Mouse (Mus musculus): Measurements from ENCODE around the gene Nuak2. TPM values are rescaled to one million over a fixed set of nuclear protein-coding genes. Genes with fewer than 3 reads are reported as not detected.

The Nuak2 gene
- polyA plus RNA-seq, 1 experiment from 2014 or later = 22.8 TPM

DNA sequence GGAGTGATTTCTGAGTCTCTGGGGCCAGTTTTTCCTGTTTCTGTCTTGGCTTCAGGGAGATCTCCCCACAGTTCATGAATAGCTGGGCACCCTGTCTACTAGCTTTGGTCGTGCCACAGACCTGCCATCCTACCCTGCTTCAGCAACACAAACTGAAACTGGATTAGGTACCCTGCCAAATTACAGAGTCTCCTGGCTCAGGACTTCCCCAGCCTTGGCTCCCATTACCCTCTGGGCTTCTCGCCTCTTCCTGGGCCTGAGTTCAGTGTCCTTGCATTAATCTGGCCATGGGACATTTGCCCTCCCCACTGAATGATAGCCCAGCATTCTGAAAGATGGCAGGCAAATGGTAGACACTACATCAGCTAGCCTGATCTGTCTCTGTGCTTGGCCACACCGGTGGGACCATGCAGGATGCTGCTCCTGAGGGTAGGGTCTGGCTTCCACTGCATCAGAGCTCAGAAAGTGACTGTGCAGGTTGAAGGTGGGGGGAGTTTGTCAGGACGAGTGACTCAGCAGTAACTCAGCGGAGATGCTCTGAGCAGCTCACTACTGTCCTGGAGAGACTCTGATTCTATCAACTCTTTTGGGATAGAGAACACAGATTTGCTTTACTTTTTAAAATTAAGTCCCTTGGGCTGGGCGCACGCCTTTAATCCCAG is 49.1 kb downstream of the Nuak2 start:
- Histone ChIP-seq H3K4me2 (replicated peaks) (no peak overlapping the region), H3K9me3 (no peaks in the 10 kb centered on the region), H3K27me3 (replicated peaks) (no peaks in the 10 kb centered on the region), H3K9ac (no peak overlapping the region), H3K27ac (no peak overlapping the region), H3K4me3 (no peak overlapping the region), H3K36me3 (peaks cover 20% of the 10 kb centered on the region), H3K4me1 (peaks cover 20% of the 10 kb centered on the region)
- 87% methylated on average over 7 of the region's 7 CpGs for WGBS
- no peak for ATAC-seq (ENCODE audit: low FRiP score, low read depth)

GRCm38 (mm10) chr1:132365645-132366044 is 49.7 kb downstream of the Nuak2 start:
- H3K27ac ChIP-seq = no peak overlapping the region
- no peaks in the 10 kb centered on the region for H3K9me3 ChIP-seq
- no peak overlapping the region for H3K9ac ChIP-seq
- WGBS = 57% methylated on average over 4 of the region's 4 CpGs
- peaks cover 20% of the 10 kb centered on the region for H3K4me1 ChIP-seq
- H3K27me3 ChIP-seq (replicated peaks) = no peaks in the 10 kb centered on the region
- no peak for ATAC-seq (ENCODE audit: low FRiP score, low read depth)
- peaks cover 18% of the 10 kb centered on the region for H3K36me3 ChIP-seq
- no peak overlapping the region for H3K4me3 ChIP-seq
- no peak overlapping the region for H3K4me2 ChIP-seq (replicated peaks)

DNA sequence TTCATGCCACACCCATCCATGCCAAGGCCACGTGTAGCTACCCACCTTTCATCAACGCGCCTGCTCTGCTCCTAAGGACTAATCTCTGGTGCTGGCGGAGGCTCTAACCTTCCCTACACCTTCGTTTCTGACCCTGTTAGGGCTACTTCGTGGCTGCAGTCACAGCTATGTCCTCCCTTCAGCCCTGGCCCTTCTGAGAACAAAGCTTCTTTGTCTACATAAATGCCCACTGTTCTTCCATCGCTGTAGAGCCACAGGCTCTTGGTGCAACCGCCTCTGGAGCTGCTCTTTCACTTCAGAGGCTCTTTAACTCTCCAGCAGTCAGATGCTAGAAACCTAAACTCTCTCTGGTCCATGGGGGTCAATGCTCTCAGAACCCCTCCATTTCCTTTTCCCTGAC is 50.3 kb downstream of the Nuak2 start:
- WGBS = 55% methylated on average over 8 of the region's 8 CpGs
- no peak for ATAC-seq (ENCODE audit: low FRiP score, low read depth)
- Histone ChIP-seq H3K9ac (peak overlapping the region; percentile 17; the same call in 1 of the 2 replicates), H3K4me3 (no peak overlapping the region), H3K27ac (no peak overlapping the region), H3K27me3 (replicated peaks) (no peaks in the 10 kb centered on the region), H3K9me3 (no peaks in the 10 kb centered on the region), H3K4me1 (peaks cover 22% of the 10 kb centered on the region), H3K36me3 (peaks cover 16% of the 10 kb centered on the region), H3K4me2 (replicated peaks) (no peak overlapping the region)

DNA sequence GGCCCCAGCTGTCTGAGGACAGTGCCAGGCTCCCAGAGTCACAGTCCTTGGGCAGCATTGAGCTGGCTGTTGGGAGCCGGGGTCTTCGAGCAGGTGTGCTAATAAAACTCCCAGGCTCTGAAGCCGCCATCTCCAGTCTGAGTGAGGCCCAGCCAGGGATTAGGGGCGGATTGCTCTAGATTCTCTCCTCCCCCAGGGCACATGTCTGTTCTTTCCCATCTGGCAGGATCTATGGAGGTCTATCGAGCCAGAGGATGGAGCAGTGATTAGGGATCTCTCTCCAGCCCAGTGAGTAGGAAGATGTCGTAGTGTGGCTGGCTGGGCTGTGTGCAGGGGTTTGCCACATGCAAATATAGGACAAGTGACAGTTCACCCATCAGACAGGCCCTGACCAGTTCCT is 51.0 kb downstream of the Nuak2 start:
- Histone ChIP-seq H3K9ac (peak overlapping the region; percentile 17; the same call in 1 of the 2 replicates), H3K4me3 (no peak overlapping the region), H3K4me2 (replicated peaks) (0 out of 2 replicates have a peak overlapping the region, but pooled peaks have one; percentile 9), H3K27ac (peak overlapping the region; percentile 20; the same call in 1 of the 2 replicates), H3K27me3 (replicated peaks) (no peaks in the 10 kb centered on the region), H3K9me3 (no peaks in the 10 kb centered on the region), H3K36me3 (peaks cover 11% of the 10 kb centered on the region; the same call in 1 of the 2 replicates), H3K4me1 (peaks cover 29% of the 10 kb centered on the region)
- WGBS = 56% methylated on average over 6 of the region's 6 CpGs
- ATAC-seq (ENCODE audit: low FRiP score, low read depth) = peak; percentile 8; the same call in 1 of the 2 replicates

DNA sequence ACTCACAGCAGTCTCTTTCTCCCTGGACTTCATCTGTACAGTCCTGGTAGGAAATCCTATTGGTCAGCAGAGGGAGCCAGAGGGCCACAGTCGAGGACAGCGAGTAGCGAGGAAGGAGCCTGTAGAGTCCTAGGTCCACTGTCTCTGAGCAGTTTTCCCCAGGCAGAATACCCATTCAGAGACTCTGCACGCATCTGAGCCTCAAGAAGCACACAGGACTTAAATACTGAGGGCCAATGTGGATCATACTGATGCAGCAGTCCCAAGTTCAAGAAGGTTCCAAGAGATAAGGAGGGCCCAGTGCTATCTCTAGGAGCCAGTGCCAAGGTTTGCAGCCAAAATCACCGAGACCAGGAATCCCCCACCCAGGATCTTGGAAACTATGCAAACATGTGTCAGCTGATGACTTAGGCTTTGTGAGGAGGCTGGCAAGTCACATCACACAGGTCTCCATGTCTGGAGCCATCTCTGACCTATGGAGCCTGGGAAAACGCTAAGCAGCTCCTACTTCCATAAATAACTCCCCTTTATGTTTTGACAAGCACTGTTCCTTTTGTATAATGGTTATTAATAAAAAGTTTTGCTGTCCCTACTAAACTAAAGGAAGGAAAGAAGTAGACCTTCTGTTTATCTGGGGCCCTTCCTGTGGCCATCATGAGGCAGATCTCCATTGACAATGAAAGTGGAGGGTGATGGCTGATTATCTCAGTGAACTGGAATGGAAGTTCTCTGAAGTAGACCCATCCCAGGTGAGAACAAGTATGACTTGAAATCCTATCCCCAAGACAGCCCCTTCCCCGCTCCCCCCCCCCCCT is 52.0 kb downstream of the Nuak2 start:
- H3K27ac ChIP-seq = no peak overlapping the region; the same call in 1 of the 2 replicates
- ATAC-seq (ENCODE audit: low FRiP score, low read depth) = peak; percentile 90
- 0 out of 2 replicates have a peak overlapping the region, but pooled peaks have one; percentile 9 for H3K4me2 ChIP-seq (replicated peaks)
- H3K4me1 ChIP-seq = peaks cover 39% of the 10 kb centered on the region
- peaks cover 10% of the 10 kb centered on the region; the same call in 1 of the 2 replicates for H3K36me3 ChIP-seq
- no peak overlapping the region for H3K9ac ChIP-seq
- no peaks in the 10 kb centered on the region for H3K27me3 ChIP-seq (replicated peaks)
- no peak overlapping the region for H3K4me3 ChIP-seq
- WGBS = 39% methylated on average over 7 of the region's 7 CpGs
- no peaks in the 10 kb centered on the region for H3K9me3 ChIP-seq

DNA sequence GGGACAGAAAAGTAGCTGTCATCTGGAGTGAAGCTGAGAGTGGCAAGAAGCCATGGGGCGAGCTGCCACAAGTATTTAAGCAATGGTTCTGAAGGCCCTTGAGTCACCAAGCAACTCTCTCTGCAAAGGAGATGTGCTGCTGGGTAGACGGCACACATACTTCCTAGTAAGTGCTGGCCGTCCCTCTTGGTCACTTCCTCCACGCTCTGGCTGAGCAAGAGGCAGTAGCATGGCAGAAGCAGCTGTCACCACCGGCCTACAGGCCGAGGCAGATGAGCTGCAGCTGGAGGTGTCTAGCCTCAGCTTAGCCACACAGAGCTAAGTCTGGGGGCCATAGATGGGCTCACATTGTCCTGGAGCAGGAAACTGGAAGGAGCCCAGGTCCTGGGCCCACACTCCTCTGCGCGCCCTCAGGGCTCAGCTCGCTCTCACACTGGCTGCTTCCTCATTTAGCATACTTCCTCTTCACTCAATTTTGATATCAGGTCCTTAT is 54.8 kb downstream of the Nuak2 start:
- Histone ChIP-seq H3K27me3 (replicated peaks) (no peaks in the 10 kb centered on the region), H3K4me3 (no peak overlapping the region), H3K36me3 (peaks cover 10% of the 10 kb centered on the region; the same call in 1 of the 2 replicates), H3K9ac (no peak overlapping the region), H3K4me1 (peaks cover 63% of the 10 kb centered on the region), H3K27ac (no peak overlapping the region), H3K4me2 (replicated peaks) (no peak overlapping the region), H3K9me3 (no peaks in the 10 kb centered on the region)
- no peak for ATAC-seq (ENCODE audit: low FRiP score, low read depth)
- WGBS = 90% methylated on average over 9 of the region's 9 CpGs

GRCm38 (mm10) chr1:132371298-132372081 is 55.6 kb downstream of the Nuak2 start:
- Histone ChIP-seq H3K4me1 (peaks cover 61% of the 10 kb centered on the region), H3K27me3 (replicated peaks) (no peaks in the 10 kb centered on the region), H3K4me2 (replicated peaks) (no peak overlapping the region), H3K4me3 (no peak overlapping the region), H3K27ac (0 out of 2 replicates have a peak overlapping the region, but pooled peaks have one; percentile 43), H3K9ac (no peak overlapping the region), H3K36me3 (peaks cover 10% of the 10 kb centered on the region; the same call in 1 of the 2 replicates), H3K9me3 (no peaks in the 10 kb centered on the region)
- no peak for ATAC-seq (ENCODE audit: low FRiP score, low read depth)
- 55% methylated on average over 8 of the region's 8 CpGs for WGBS

- no peaks in the 10 kb centered on the region for H3K27me3 ChIP-seq (replicated peaks)
- H3K36me3 ChIP-seq = peaks cover 10% of the 10 kb centered on the region; the same call in 1 of the 2 replicates
- H3K9me3 ChIP-seq = no peaks in the 10 kb centered on the region
- no peak overlapping the region for H3K27ac ChIP-seq
- H3K9ac ChIP-seq = no peak overlapping the region
- H3K4me3 ChIP-seq = no peak overlapping the region
- 73% methylated on average over 5 of the region's 5 CpGs for WGBS
- ATAC-seq (ENCODE audit: low FRiP score, low read depth) = no peak
- H3K4me2 ChIP-seq (replicated peaks) = no peak overlapping the region
- peaks cover 61% of the 10 kb centered on the region for H3K4me1 ChIP-seq
Observed at GRCm38 (mm10) chr1:132372354-132372753, 56.4 kb downstream of the Nuak2 start.

- Histone ChIP-seq H3K36me3 (peaks cover 15% of the 10 kb centered on the region; the same call in 1 of the 2 replicates), H3K9me3 (no peaks in the 10 kb centered on the region), H3K27ac (no peak overlapping the region), H3K4me3 (no peak overlapping the region), H3K27me3 (replicated peaks) (no peaks in the 10 kb centered on the region), H3K9ac (no peak overlapping the region), H3K4me2 (replicated peaks) (no peak overlapping the region), H3K4me1 (peaks cover 61% of the 10 kb centered on the region)
- 93% methylated on average over 6 of the region's 6 CpGs for WGBS
- ATAC-seq (ENCODE audit: low FRiP score, low read depth) = no peak
Observed at GRCm38 (mm10) chr1:132372896-132373534, 57.1 kb downstream of the Nuak2 start.

- no peaks in the 10 kb centered on the region for H3K9me3 ChIP-seq
- H3K9ac ChIP-seq = no peak overlapping the region
- no peaks in the 10 kb centered on the region for H3K27me3 ChIP-seq (replicated peaks)
- H3K4me3 ChIP-seq = no peak overlapping the region
- H3K27ac ChIP-seq = no peak overlapping the region; the same call in 1 of the 2 replicates
- peaks cover 61% of the 10 kb centered on the region for H3K4me1 ChIP-seq
- WGBS = 33% methylated on average over 5 of the region's 5 CpGs
- 0 out of 2 replicates have a peak overlapping the region, but pooled peaks have one; percentile 10 for H3K4me2 ChIP-seq (replicated peaks)
- H3K36me3 ChIP-seq = peaks cover 26% of the 10 kb centered on the region
- ATAC-seq (ENCODE audit: low FRiP score, low read depth) = peak; percentile 23; the same call in 1 of the 2 replicates
Observed at GRCm38 (mm10) chr1:132374140-132374872, 58.4 kb downstream of the Nuak2 start.

DNA sequence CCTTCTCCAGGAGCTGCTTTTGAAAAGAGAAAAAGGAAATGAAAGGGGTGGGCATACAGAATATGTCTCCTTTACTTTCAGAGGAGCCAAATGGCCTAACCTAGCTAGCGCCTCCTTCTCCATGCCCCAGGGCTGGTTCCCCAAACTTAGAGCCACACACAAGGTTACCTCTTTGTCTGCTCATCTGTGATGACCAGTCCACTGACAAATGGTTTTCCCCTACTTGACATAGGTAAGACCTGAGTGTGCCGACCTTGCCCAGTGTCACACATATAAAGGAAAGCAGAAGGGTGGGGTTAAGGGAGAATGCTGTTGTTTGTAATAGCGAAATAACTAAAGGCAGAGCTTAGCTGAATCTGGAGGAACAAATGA is 58.9 kb downstream of the Nuak2 start:
- peaks cover 61% of the 10 kb centered on the region for H3K4me1 ChIP-seq
- no peak overlapping the region for H3K9ac ChIP-seq
- H3K4me3 ChIP-seq = no peak overlapping the region
- ATAC-seq (ENCODE audit: low FRiP score, low read depth) = no peak
- no peak overlapping the region for H3K4me2 ChIP-seq (replicated peaks)
- 67% methylated on average over 3 of the region's 3 CpGs for WGBS
- no peaks in the 10 kb centered on the region for H3K27me3 ChIP-seq (replicated peaks)
- no peaks in the 10 kb centered on the region for H3K9me3 ChIP-seq
- no peak overlapping the region; the same call in 1 of the 2 replicates for H3K27ac ChIP-seq
- peaks cover 32% of the 10 kb centered on the region for H3K36me3 ChIP-seq
